Mouse (Mus musculus) hindbrain, embryonic 10.5 days (tissue): Measurements from ENCODE around the gene Elobl. TPM values are rescaled to one million over a fixed set of nuclear protein-coding genes. Genes with fewer than 3 reads are reported as not detected.
A peak's percentile ranks its signal among the peaks of the same experiment; 100 is the strongest.

ENCODE experiments used
- DNase-seq: peaks from one replicate; pipeline ENCODE4 v3.0.0-alpha.2; 2017; ENCODE audit warnings: low spot score
- H3K27ac ChIP-seq: fragments of 300-500 bp; sonication (generic); 2 replicates; pipeline ENCODE4 v1.5.1; 2016; ENCODE audit warnings: mild to moderate bottlenecking, moderate library complexity
- H3K27me3 ChIP-seq: fragments of 300-500 bp; sonication (generic); 2 replicates; pipeline ENCODE4 v1.6.1; 2016; ENCODE audit warnings: mild to moderate bottlenecking; ENCODE audit not compliant: poor library complexity, insufficient read depth, severe bottlenecking
- H3K36me3 ChIP-seq: fragments of 300-500 bp; sonication (generic); 2 replicates; pipeline ENCODE4 v1.6.1; 2016; ENCODE audit warnings: mild to moderate bottlenecking, moderate library complexity
- H3K4me1 ChIP-seq: fragments of 300-500 bp; sonication (generic); replicated peaks from 2 replicates; pipeline ENCODE4 v1.6.1; 2016; ENCODE audit warnings: mild to moderate bottlenecking
- H3K4me3 ChIP-seq: fragments of 300-500 bp; sonication (generic); 2 replicates; pipeline ENCODE4 v1.5.1; 2016; ENCODE audit warnings: mild to moderate bottlenecking, moderate library complexity
- H3K9me3 ChIP-seq: fragments of 300-500 bp; sonication (generic); 2 replicates; pipeline ENCODE4 v1.6.1; 2016; ENCODE audit warnings: mild to moderate bottlenecking, moderate library complexity
- WGBS: fragments of 180-500 bp; shearing (Covaris S2); methylation state at CpG from one replicate; pipeline ENCODE4 v1.1.7; 2016; 5-methylcytosine and 5-hydroxymethylcytosine counted together
- polyA plus RNA-seq: library from polyadenylated mRNA; unstranded; fragments of >200 nt; fragmentation: Nextera tagmentation; extraction: Ambion mirVana; gene quantifications from 2 replicates; pipeline ENCODE4 v1.2.1, GENCODE M21; 2016

Gene Elobl
- polyA plus RNA-seq, 1 experiment from 2014 or later, result not detected

DNA sequence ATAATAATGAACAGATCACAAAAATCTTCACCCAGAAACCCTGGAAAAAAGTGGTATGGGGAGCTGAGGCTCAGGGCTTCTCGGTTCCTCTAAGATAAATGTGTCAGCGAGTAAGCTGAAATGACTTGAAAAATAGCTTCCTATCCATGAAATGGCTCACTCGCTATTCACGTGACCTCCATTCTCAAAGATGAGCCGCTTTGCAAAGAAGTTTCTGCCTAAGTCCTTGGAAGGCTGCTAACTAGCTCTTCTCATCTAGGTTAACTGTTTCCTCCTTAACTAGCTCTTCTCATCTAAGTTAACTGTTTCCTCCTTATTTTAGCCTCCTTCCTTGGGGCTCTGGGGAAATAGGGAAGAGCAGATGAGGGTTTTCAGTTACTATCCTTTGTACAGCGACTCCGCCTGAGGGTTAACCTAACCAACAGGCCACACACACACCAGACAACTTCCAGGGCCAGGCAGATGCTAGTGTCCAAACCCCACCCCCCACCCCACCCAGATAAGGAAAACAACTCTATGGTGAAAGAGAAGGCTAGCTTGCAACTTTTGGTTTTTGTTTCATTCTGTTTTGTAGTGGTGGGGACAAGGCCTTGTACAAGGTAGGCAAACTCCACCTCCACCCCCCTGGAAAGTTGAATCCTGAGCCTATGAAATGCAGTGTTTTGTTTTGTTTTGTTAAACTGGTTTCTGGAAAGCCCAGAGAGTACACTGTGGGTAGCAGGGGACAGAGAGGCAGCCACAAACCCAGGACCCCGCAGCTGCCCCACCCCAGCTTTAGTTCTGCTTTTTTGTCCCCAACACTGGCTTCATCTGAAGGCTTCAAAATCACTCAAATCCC, 16.7 kb downstream of the Elobl start:
- no peaks in the 10 kb centered on the region for H3K9me3 ChIP-seq
- DNase-seq, result no peak
- no peaks in the 10 kb centered on the region for H3K27me3 ChIP-seq
- H3K27ac ChIP-seq, result no peak overlapping the region
- WGBS, result 87% methylated on average over 8 of the region's 8 CpGs
- no peak overlapping the region for H3K4me3 ChIP-seq
- H3K36me3 ChIP-seq, result peaks cover 68% of the 10 kb centered on the region
- peaks cover 13% of the 10 kb centered on the region for H3K4me1 ChIP-seq

DNA sequence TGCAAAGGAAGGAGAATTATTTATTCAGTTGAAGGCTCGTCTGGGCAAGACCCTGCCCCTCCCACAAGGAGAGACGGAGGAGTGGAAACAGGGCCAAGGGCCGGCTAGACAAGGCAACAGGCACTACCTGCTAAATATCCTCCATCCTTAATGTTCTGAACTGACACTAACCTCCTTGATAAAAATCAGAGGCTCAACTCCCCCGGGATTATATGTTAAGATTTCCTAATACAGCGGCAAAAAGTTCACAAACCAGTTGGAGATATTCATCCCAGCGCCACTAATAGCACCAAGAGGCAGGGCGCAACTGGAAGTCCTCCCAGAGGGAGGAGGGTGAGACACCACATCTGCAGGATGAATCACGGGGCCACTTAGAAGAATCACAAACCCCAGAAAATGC, 17.8 kb downstream of the Elobl start:
- Histone ChIP-seq H3K27me3 (no peaks in the 10 kb centered on the region), H3K27ac (no peak overlapping the region), H3K9me3 (no peaks in the 10 kb centered on the region), H3K4me3 (no peak overlapping the region), H3K36me3 (peaks cover 80% of the 10 kb centered on the region), H3K4me1 (peaks cover 3% of the 10 kb centered on the region)
- WGBS, result 81% methylated on average over 8 of the region's 8 CpGs
- no peak for DNase-seq

DNA sequence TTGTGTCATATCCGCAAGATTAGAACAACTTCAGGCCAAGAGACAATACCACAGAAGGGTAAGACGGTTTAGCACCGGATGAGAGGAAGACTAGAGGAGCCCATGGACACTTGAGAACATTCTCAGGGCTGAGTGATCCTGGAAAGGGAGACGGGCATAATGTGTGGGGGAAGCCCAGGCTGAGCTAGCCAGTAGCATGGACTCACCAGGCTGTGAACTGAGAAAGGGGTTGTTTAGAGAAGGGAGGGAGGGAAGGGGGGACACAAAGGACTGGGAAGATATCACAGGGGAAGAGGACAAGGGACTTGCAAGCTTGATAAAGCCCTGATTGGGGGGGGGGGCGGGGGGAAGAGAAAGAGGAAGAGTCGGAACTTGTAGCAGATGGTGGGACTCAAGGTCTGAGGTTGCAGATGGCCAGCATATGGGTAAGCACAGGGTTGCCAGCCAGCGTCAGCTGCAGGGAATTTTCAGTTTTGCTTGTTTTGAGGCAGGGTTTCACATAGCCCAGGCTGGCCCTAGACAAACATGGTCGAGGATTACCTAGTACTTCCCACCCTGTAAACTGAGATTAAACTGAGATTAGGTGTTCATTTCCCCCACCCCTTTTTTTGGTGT, 20.7 kb downstream of the Elobl start:
- Histone ChIP-seq H3K36me3 (peaks cover 86% of the 10 kb centered on the region), H3K4me3 (no peak overlapping the region), H3K27me3 (no peaks in the 10 kb centered on the region), H3K4me1 (no peaks in the 10 kb centered on the region), H3K27ac (peak overlapping the region; percentile 13; the same call in 1 of the 2 replicates), H3K9me3 (no peaks in the 10 kb centered on the region)
- DNase-seq, result no peak
- 74% methylated on average over 8 of the region's 8 CpGs for WGBS

DNA sequence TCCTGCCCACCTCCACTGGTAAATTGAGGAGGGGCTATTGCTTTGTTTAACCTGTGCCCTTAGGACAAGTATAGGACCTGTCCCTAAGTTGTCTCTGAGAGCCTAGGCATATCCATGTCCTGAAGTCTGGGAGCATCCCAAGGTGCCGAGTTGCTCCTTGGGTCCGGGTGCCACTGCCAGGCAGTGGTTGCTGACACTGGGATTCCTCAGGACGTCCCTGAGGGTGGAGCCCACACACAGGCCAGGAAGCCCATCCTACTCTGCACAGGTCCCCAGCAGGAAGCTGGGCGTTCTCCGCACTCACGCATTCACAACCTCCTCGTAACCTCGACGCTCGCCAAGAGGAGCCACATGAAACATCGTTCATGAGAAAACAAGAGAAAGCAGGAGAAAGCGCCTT, 25.2 kb downstream of the Elobl start:
- Histone ChIP-seq H3K27ac (no peak overlapping the region), H3K4me1 (no peaks in the 10 kb centered on the region), H3K9me3 (no peaks in the 10 kb centered on the region), H3K36me3 (peaks cover 90% of the 10 kb centered on the region), H3K27me3 (no peaks in the 10 kb centered on the region), H3K4me3 (no peak overlapping the region)
- DNase-seq, result no peak
- 82% methylated on average over 12 of the region's 12 CpGs for WGBS

DNA sequence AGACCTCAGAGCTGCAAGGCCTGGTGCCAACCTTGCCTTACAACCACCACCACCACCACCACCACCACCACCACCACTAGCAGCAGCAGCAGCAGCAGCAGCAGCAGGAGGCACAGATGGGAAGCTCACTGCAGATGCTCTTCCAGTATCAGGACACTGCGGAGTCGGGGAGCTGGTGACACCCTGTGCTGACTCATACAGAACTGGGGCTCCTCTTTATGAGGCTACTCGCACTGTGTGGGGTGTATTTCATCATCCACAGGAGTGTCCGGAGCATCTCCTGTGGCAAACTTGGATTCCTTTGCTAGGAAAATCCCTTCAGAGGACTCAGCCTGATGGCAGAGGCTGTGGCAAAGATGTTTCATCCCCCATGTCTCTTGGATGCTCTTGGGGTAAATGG, 27.1 kb downstream of the Elobl start:
- H3K4me1 ChIP-seq, result no peaks in the 10 kb centered on the region
- no peaks in the 10 kb centered on the region for H3K27me3 ChIP-seq
- no peaks in the 10 kb centered on the region for H3K9me3 ChIP-seq
- H3K4me3 ChIP-seq, result no peak overlapping the region
- peaks cover 90% of the 10 kb centered on the region for H3K36me3 ChIP-seq
- no peak overlapping the region for H3K27ac ChIP-seq
- no peak for DNase-seq
- 91% methylated on average over 4 of the region's 4 CpGs for whole genome bisulfite sequencing

DNA sequence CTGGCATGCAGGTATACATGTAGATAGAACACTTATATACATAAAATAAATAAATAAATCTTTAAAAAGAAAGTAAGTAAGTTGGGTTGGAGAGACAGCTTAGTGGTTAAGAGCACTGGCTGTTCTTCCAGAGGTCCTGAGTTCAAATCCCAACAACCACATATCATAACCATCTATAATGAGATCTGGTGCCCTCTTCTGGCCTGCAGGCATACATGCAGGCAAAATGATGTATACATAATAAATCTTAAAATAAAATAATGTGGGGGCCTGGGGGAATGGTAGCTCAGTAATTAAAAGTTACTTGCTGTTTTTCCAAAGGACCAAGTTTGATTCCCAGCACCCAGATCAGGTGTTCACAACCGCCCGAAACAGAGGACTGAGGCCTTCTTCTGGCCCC, 28.0 kb downstream of the Elobl start:
- 98% methylated on average over 2 of the region's 2 CpGs for WGBS

DNA sequence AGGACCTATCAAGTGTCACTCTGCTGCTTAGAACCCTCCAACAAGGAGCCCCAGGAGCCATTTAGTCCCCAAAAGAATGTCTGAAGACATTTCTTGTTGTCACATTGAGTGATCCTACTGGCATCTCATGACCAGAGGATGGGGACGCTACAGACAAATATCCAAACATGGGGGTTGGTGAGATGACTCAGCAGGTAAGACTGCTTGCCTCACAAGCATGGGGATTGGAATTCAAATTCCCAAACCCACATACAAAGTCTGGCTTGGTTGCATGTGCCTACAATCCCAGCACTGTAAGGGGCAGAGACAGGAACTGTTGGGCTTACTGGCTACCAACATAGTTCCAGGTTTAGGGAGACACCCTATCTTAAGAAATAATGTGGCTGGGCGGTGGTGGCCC, 28.8 kb downstream of the Elobl start:
- H3K4me3 ChIP-seq, result no peak overlapping the region
- H3K27me3 ChIP-seq, result no peaks in the 10 kb centered on the region
- peaks cover 90% of the 10 kb centered on the region for H3K36me3 ChIP-seq
- WGBS, result 91% methylated on average over 2 of the region's 2 CpGs
- no peak for DNase-seq
- H3K4me1 ChIP-seq, result no peaks in the 10 kb centered on the region
- no peak overlapping the region for H3K27ac ChIP-seq
- H3K9me3 ChIP-seq, result no peaks in the 10 kb centered on the region

More for the DNA sequence above, 28.0 kb downstream of the Elobl start:
- H3K36me3 ChIP-seq, result peaks cover 90% of the 10 kb centered on the region
- no peak overlapping the region for H3K27ac ChIP-seq
- H3K4me1 ChIP-seq, result no peaks in the 10 kb centered on the region
- H3K9me3 ChIP-seq, result no peaks in the 10 kb centered on the region
- H3K27me3 ChIP-seq, result no peaks in the 10 kb centered on the region
- no peak for DNase-seq
- H3K4me3 ChIP-seq, result no peak overlapping the region

DNA sequence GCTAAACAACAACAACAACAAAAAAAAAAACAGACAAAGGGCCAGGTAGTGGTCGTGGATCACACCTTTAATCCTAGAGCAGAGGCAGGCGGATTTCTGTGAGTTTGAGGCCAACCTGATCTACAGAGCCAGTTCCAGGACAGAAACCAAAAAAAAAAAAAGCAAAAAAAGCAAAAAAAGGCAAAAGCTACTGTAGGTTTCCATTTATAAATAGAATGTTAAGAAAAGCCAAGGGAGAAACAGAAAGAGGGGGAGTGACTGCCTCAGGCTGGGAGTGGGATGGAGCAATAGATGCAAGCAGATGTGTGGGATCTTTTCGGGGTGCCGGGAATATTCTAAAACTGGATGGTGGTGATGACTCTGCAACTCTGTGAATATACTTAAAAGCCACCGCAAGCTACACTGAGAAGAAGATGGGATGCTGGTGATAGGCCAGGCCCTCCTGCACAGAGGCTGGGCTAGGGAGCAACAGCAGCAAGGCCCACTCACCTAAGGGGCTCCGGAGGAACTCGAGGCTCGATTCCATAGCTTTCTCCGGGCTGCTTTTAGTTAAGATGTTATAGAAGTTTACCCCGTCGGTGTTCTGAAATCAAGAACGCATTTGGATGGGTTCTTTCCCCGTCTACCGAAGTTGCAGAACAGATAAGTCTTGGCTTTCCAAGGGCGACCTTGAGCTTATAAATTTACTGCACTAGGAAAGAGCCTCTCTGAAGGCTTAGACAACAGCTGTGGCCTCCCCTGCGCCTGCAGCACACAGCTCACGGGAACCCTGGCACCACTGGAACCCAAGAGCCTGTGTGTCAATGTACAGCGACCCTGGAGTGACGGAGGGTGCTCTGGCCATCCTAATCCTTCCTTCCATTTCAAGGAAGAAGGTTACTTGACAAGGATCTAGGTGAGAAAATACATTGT, 32.4 kb downstream of the Elobl start:
- Histone ChIP-seq H3K27ac (no peak overlapping the region), H3K4me3 (no peak overlapping the region), H3K4me1 (no peaks in the 10 kb centered on the region), H3K27me3 (no peaks in the 10 kb centered on the region), H3K36me3 (peaks cover 93% of the 10 kb centered on the region), H3K9me3 (no peaks in the 10 kb centered on the region)
- no peak for DNase-seq
- WGBS, result 94% methylated on average over 19 of the region's 19 CpGs

DNA sequence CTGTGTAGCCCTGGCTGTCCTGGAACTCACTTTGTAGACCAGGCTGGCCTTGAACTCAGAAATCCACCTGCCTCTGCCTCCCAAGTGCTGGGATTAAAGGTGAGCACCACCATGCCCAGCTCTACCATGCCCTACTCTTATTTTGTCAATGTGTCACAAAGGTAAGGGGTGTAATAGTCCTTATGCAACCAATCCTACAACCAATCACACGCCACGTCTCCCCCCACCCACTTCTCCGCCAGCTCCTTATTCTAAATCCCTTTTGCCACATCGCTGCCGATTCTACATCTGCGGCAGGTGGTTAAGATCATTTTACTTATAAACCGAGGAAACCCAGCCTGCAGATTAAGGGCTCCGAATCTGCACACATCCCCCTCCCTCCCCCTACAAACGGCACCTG, 33.7 kb downstream of the Elobl start:
- Histone ChIP-seq H3K27ac (no peak overlapping the region), H3K9me3 (no peaks in the 10 kb centered on the region), H3K36me3 (peaks cover 94% of the 10 kb centered on the region), H3K4me1 (no peaks in the 10 kb centered on the region), H3K4me3 (no peak overlapping the region), H3K27me3 (no peaks in the 10 kb centered on the region)
- WGBS, result 96% methylated on average over 9 of the region's 9 CpGs
- no peak for DNase-seq

DNA sequence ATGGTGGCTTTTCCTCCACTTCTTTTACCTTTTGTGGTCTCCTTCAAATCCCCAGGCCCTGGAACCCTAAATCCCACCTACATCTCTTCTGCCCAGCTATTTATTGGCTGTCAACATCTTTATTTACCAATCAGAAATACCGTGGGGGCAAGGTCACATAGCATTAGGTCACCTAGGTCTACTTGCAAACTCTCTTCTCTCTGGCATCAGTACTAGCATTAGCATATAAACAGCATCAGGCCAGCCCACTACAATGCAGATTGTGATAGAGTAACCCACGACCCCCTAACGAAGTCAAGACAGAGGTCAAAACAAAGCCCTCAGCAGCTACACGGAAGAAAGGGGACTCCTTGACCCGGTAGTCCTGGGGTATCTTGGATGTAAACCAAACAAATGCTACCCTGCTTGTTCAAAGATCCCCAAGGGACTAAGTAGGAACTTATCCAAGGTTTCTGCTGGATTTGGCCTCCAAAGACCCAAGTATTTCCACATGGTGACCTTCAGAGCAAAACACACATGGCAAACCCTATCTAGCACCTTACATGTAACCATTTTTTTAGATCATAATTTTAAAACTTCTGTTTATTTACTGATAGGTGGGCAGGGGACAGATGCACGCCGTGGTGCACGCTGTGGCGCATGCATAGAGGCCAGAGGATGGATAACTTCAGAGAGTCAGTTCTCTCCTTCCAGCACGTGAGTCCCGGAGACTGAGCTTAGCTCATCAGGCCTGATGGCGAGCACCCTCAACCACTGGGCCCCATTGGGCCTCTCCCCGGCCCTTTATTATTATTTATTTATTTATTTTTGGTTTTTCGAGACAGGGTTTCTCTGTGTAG, 34.8 kb downstream of the Elobl start:
- no peaks in the 10 kb centered on the region for H3K4me1 ChIP-seq
- no peak overlapping the region for H3K27ac ChIP-seq
- no peaks in the 10 kb centered on the region for H3K27me3 ChIP-seq
- 72% methylated on average over 14 of the region's 14 CpGs for WGBS
- H3K4me3 ChIP-seq, result no peak overlapping the region
- DNase-seq, result no peak
- peaks cover 95% of the 10 kb centered on the region for H3K36me3 ChIP-seq
- H3K9me3 ChIP-seq, result no peaks in the 10 kb centered on the region

DNA sequence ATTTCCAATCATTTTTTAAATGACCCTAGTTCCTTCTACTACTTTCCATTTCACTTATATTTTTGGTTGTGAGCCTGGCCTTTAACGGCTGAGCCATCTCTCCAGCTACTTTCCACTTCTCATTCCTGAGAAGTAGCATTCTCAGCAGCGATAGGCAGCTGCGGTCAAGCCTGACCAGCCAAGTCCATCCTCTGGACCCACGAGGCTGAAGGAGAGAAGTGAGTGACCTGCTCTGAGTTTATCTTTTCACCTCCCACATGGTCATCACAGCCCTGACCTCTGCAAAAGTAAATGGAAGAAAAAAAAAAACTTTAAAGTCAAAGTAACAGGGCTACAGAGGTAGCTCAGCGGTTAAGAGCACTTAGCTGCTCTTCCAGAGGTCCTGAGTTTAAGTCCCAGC, 40.2 kb downstream of the Elobl start:
- Histone ChIP-seq H3K27me3 (no peaks in the 10 kb centered on the region), H3K4me3 (no peak overlapping the region), H3K9me3 (no peaks in the 10 kb centered on the region), H3K27ac (no peak overlapping the region), H3K4me1 (no peaks in the 10 kb centered on the region), H3K36me3 (peaks cover 94% of the 10 kb centered on the region)
- no peak for DNase-seq
- WGBS, result 84% methylated on average over 5 of the region's 5 CpGs
